Mouse (Mus musculus): ENCODE measurements around the gene Sorcs2. TPM values are rescaled to one million over a fixed set of nuclear protein-coding genes. Genes with fewer than 3 reads are reported as not detected.

Sorcs2 gene
- polyA plus RNA-seq, 1 experiment from 2014 or later, result 25.4 TPM

DNA sequence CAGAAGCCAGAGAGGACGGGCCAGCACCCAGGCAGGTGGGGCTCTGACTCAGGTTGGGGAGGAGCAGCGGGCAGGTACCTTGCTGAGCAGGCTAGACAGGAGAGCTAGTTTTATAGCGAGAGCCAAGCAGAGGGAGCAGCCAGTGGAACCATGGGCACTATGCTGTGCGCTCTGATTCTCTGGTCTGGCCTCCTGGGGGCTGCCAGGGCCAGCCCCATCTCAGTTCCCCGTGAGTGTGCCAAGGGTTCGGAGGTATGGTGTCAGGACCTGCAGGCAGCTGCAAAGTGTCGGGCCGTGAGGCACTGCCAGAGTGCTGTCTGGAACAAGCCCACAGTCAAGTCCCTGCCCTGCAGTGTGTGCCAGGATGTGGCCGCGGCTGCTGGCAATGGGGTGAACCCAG is 194.0 kb downstream of the Sorcs2 start, which contains the start of gene Psapl1:
TSS of gene Psapl1 (plus strand) at position 106 of the 400 bp plus-strand sequence.
- H3K27ac ChIP-seq, result peak within 1 kb of the TSS; percentile 76
- no peak within 1 kb of the TSS; the same call in 1 of the 2 replicates for H3K4me3 ChIP-seq
- peaks cover 36% of the 10 kb centered on the region for H3K4me1 ChIP-seq
- H3K9ac ChIP-seq, result no peak within 1 kb of the TSS
- no peaks in the 10 kb centered on the region for H3K36me3 ChIP-seq
- 63% methylated on average over 10 of the region's 10 CpGs for WGBS
- no peaks in the 10 kb centered on the region for H3K27me3 ChIP-seq
- ATAC-seq (ENCODE audit: insufficient number of reproducible peaks, low FRiP score, low TSS enrichment, low read depth), result no peak
- no peak within 1 kb of the TSS for H3K4me2 ChIP-seq
- H3K9me3 ChIP-seq, result no peaks in the 10 kb centered on the region

DNA sequence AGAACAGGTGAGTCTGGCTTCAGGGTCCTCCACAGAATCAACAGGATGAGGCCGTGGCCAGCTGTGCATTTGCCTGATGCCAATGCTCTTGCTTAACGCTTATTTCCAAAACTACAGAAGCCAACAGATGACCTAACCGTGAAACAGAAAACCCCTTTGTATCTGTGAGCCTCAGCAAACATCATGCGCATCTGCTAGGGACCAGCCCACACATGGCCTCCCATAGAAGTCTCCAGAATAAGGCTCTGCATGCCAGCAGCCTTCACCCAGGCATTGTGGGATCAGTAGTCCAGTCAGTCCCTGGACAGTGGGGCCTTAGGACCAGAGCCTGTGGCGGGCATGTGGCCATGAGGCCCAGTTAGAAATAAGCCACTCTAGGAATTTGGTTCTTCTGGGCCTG is 194.5 kb downstream of the Sorcs2 start:
- 83% methylated on average over 5 of the region's 5 CpGs for WGBS
- H3K27me3 ChIP-seq, result no peaks in the 10 kb centered on the region
- H3K9me3 ChIP-seq, result no peaks in the 10 kb centered on the region
- H3K27ac ChIP-seq, result peak overlapping the region; percentile 76
- H3K9ac ChIP-seq, result no peak overlapping the region
- H3K4me1 ChIP-seq, result peaks cover 32% of the 10 kb centered on the region
- H3K36me3 ChIP-seq, result no peaks in the 10 kb centered on the region
- no peak; the same call in 1 of the 2 replicates for ATAC-seq (ENCODE audit: insufficient number of reproducible peaks, low FRiP score, low TSS enrichment, low read depth)
- H3K4me3 ChIP-seq, result no peak overlapping the region
- H3K4me2 ChIP-seq, result no peak overlapping the region

DNA sequence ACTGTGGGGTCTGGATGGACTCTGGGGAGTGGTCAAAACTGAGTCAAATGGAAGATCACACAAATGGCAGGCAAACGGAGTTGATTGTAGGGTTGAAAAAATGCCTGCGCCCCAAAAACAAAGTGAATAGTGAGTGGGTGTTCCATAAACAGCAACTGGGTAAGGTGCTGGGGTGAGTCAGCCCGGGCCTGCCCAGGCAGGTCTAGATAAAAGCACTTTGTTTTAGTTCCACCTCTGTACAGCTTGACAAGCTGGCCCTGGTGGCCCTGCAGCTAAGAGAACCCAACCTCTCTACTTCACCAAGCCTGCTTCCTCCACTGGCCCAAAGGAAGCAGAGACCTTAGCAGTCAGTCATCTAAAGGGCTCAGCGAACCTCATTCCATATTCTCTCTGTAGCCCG is 195.2 kb downstream of the Sorcs2 start:
- Histone ChIP-seq H3K36me3 (no peaks in the 10 kb centered on the region), H3K27ac (peak overlapping the region; percentile 76; the same call in 1 of the 2 replicates), H3K4me2 (no peak overlapping the region), H3K27me3 (no peaks in the 10 kb centered on the region), H3K9ac (no peak overlapping the region), H3K4me1 (peaks cover 25% of the 10 kb centered on the region), H3K4me3 (no peak overlapping the region), H3K9me3 (no peaks in the 10 kb centered on the region)
- WGBS, result 68% methylated on average over 5 of the region's 5 CpGs
- no peak for ATAC-seq (ENCODE audit: insufficient number of reproducible peaks, low FRiP score, low TSS enrichment, low read depth)

DNA sequence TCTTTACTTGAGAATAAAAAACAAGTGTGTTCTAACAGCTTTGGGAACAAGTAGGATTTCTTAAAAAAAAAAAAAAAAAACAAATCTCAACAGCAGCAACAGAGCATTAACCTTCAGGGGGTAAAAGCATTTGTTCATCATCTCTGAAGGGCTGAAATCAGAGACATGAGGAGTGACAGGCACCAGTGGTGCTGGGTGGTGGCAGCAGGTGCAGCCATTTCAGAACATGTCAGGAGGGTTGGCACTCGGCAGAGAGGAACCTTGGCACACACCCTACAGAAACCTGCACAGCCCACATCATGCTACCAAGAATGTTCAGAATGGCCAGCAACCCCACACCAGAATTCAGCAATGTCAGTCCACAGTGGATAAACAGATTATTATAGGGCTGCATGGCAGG is 198.4 kb downstream of the Sorcs2 start:
- Histone ChIP-seq H3K4me3 (no peak overlapping the region), H3K27ac (no peak overlapping the region), H3K4me2 (no peak overlapping the region), H3K4me1 (peaks cover 20% of the 10 kb centered on the region), H3K9ac (no peak overlapping the region), H3K36me3 (no peaks in the 10 kb centered on the region), H3K27me3 (no peaks in the 10 kb centered on the region), H3K9me3 (no peaks in the 10 kb centered on the region)
- 72% methylated on average over 1 of the region's 1 CpGs for WGBS
- ATAC-seq (ENCODE audit: insufficient number of reproducible peaks, low FRiP score, low TSS enrichment, low read depth), result no peak

DNA sequence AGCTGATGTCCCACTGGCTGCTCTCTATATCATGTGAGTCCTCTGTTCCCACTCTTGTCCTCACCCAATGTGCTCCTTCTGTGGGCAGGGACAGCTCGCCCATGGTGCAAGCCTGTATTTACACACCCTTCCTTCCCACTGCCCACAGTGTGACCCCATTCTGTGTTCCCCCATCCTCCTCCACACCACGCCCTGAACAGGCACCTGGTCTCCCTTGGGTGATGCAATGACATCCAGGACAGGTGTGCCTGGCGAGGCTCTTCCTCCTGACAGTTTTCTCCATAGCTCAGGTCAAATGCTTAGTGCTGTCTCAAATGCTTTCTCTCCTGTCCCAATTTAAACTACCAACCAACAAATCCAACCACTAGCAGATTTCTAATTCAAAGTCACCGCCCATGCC is 202.5 kb downstream of the Sorcs2 start:
- Histone ChIP-seq H3K27me3 (no peaks in the 10 kb centered on the region), H3K9me3 (no peaks in the 10 kb centered on the region), H3K27ac (0 out of 2 replicates have a peak overlapping the region, but pooled peaks have one; percentile 12), H3K4me2 (no peak overlapping the region), H3K4me1 (peaks cover 27% of the 10 kb centered on the region), H3K36me3 (no peaks in the 10 kb centered on the region), H3K4me3 (no peak overlapping the region), H3K9ac (no peak overlapping the region)
- whole genome bisulfite sequencing, result 89% methylated on average over 4 of the region's 4 CpGs
- no peak for ATAC-seq (ENCODE audit: insufficient number of reproducible peaks, low FRiP score, low TSS enrichment, low read depth)

DNA sequence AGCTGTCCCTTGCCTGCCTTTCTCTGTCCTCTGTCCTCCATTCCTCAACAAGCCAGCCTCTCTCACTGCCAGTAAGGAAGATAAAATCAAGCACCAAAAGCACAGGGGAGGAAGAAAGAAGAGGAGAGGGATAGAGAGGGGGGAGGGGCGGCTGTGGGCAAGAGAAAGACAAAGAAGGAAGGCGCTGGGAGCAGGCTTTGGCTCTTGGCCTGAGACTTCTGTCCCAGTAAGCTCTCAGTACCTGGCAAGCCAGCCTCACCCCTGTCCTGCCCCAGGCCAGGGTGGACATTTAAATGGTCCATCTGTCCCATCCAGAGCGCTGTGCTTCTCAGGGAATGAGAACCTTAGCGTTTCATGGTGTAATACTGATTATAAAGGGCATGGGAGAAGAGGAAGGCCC is 203.3 kb downstream of the Sorcs2 start:
- no peaks in the 10 kb centered on the region for H3K9me3 ChIP-seq
- no peak overlapping the region for H3K9ac ChIP-seq
- peaks cover 27% of the 10 kb centered on the region for H3K4me1 ChIP-seq
- H3K36me3 ChIP-seq, result no peaks in the 10 kb centered on the region
- WGBS, result 73% methylated on average over 4 of the region's 4 CpGs
- H3K4me2 ChIP-seq, result no peak overlapping the region
- no peak overlapping the region for H3K27ac ChIP-seq
- ATAC-seq (ENCODE audit: insufficient number of reproducible peaks, low FRiP score, low TSS enrichment, low read depth), result no peak
- H3K27me3 ChIP-seq, result no peaks in the 10 kb centered on the region
- H3K4me3 ChIP-seq, result no peak overlapping the region

DNA sequence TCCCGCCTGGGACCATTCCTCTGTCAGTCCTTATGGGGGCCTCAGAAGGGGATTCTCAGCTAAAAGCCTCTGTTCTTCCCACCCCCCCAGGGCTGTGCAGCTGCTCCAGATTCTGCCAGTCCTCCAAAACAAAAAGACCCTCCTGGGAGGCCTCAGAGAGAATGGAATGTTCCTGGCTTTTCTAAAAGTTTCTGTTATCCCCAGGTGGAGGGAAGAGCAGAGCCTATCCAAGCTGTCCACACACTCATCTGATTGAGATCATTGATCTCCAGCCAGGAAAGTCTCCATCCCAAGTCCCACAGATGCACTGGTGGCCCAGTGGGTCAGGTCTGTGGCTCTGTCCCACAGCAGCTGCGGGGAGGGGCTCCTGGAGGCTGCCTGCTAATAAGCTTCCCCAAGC is 205.3 kb downstream of the Sorcs2 start:
- 0 out of 2 replicates have a peak, but pooled peaks have one; percentile 30 for ATAC-seq (ENCODE audit: insufficient number of reproducible peaks, low FRiP score, low TSS enrichment, low read depth)
- Histone ChIP-seq H3K27ac (no peak overlapping the region), H3K4me1 (peaks cover 27% of the 10 kb centered on the region), H3K4me3 (no peak overlapping the region), H3K27me3 (no peaks in the 10 kb centered on the region), H3K4me2 (no peak overlapping the region), H3K9ac (no peak overlapping the region), H3K9me3 (no peaks in the 10 kb centered on the region), H3K36me3 (no peaks in the 10 kb centered on the region)
- 63% methylated on average over 2 of the region's 2 CpGs for WGBS

DNA sequence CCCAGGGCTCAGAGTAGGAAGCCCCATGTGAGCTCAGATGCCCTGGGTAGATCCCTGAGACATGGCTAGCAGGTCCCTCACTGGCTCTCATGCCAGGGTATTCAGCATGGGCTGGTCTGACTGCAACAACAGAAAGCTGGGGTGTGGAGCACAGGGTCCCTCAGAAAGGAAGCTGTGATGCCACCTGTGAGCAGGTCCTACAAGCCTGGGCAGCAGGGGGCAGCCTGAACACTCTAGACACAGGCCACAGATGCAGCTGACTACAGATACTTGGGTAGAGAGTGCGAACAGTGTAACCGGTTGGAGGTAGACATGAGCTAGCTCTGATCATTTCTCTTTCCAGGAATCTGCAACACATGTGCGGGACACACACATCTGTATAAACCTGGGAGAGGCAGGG is 206.1 kb downstream of the Sorcs2 start:
- no peaks in the 10 kb centered on the region for H3K27me3 ChIP-seq
- H3K4me1 ChIP-seq, result peaks cover 27% of the 10 kb centered on the region
- no peak overlapping the region for H3K27ac ChIP-seq
- H3K36me3 ChIP-seq, result no peaks in the 10 kb centered on the region
- H3K4me2 ChIP-seq, result no peak overlapping the region
- H3K4me3 ChIP-seq, result no peak overlapping the region
- H3K9me3 ChIP-seq, result no peaks in the 10 kb centered on the region
- no peak for ATAC-seq (ENCODE audit: insufficient number of reproducible peaks, low FRiP score, low TSS enrichment, low read depth)
- 73% methylated on average over 3 of the region's 3 CpGs for WGBS
- H3K9ac ChIP-seq, result no peak overlapping the region

DNA sequence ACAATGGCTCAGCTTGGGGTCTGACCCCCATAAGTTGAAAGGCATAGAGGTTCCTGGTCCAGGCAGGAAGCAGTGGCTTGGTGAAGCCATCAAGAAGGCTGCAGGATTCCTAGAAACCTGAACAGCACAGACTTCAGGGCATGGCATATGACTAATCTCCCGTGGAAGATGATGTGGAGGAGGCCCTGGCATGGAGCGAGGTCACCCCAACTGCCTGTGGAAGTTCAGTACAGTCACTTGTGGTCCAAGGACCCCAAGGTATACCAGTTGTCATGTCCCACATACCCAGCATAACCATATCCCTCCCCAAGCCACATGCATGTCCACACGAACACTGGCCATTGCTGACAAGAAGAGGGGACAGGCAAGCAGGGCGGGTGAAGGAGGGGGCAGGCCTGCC is 206.7 kb downstream of the Sorcs2 start:
- no peaks in the 10 kb centered on the region for H3K27me3 ChIP-seq
- no peaks in the 10 kb centered on the region for H3K36me3 ChIP-seq
- H3K9me3 ChIP-seq, result no peaks in the 10 kb centered on the region
- no peak overlapping the region for H3K4me3 ChIP-seq
- no peak overlapping the region for H3K4me2 ChIP-seq
- H3K4me1 ChIP-seq, result peaks cover 25% of the 10 kb centered on the region
- no peak overlapping the region for H3K27ac ChIP-seq
- WGBS, result 78% methylated on average over 4 of the region's 4 CpGs
- H3K9ac ChIP-seq, result no peak overlapping the region
- no peak for ATAC-seq (ENCODE audit: insufficient number of reproducible peaks, low FRiP score, low TSS enrichment, low read depth)

DNA sequence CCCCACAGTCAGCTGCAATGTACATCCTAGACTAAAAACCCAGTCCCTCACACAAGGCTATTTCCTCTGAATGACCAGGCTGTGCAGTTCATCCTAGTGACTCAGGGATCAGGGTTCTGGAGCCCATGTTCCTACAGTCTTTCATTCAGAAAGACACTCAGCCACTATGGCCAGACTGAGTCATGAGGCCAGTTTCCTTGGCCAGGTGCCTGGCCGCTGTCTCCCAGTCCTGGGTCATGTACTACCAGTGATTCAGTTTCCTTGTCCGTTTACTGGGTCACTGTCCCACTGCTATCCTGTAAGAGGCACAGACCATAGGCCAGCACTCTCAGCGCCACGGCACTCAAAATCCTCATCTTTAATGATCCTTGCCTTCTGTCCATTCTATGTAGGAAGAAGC is 209.6 kb downstream of the Sorcs2 start:
- no peak overlapping the region for H3K4me2 ChIP-seq
- ATAC-seq (ENCODE audit: insufficient number of reproducible peaks, low FRiP score, low TSS enrichment, low read depth), result no peak
- no peak overlapping the region for H3K27ac ChIP-seq
- H3K9me3 ChIP-seq, result no peaks in the 10 kb centered on the region
- H3K27me3 ChIP-seq, result no peaks in the 10 kb centered on the region
- no peaks in the 10 kb centered on the region for H3K36me3 ChIP-seq
- H3K9ac ChIP-seq, result no peak overlapping the region
- WGBS, result 88% methylated on average over 4 of the region's 4 CpGs
- peaks cover 14% of the 10 kb centered on the region for H3K4me1 ChIP-seq
- no peak overlapping the region for H3K4me3 ChIP-seq

DNA sequence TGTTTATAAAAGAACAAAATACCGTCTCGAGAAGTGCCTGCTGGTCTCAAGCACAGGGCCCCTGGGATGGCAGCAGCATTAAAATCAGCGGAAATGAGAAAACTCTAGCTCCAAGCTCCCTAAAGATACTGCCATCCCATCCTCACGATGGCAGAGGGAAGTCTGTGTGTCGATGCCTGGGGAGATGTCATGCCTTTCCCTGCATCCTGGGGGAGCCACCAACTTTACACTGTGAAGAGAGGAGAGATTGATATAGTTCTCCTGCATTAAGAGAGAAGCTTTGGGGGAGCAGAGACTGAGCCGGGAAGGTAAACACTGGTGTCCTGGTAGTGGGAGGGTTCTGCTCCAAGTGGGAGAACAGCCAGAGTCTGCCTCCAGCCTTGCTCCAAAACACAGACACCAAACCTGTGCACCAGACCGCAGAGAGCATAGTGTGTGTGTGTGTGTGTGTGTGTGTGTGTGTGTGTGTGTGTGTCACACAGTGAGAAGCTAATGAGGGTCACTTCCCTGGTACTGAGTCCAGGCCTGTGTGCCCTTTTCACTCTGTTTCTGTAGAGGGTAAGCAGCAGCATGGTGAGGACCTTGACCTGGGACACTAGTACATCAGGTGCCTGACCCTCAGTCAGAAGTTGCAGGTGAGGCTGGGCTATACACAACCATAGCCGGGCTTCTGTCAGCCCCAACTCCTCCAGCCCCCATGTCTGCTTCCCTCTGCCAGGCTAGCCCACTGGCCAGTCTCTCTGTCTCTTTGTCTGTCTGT is 211.5 kb downstream of the Sorcs2 start:
- 60% methylated on average over 8 of the region's 8 CpGs for WGBS
- H3K27me3 ChIP-seq, result no peaks in the 10 kb centered on the region
- no peaks in the 10 kb centered on the region for H3K36me3 ChIP-seq
- no peak overlapping the region for H3K27ac ChIP-seq
- no peak for ATAC-seq (ENCODE audit: insufficient number of reproducible peaks, low FRiP score, low TSS enrichment, low read depth)
- no peak overlapping the region for H3K4me2 ChIP-seq
- no peak overlapping the region for H3K4me3 ChIP-seq
- H3K4me1 ChIP-seq, result no peaks in the 10 kb centered on the region
- H3K9ac ChIP-seq, result no peak overlapping the region
- no peaks in the 10 kb centered on the region for H3K9me3 ChIP-seq

DNA sequence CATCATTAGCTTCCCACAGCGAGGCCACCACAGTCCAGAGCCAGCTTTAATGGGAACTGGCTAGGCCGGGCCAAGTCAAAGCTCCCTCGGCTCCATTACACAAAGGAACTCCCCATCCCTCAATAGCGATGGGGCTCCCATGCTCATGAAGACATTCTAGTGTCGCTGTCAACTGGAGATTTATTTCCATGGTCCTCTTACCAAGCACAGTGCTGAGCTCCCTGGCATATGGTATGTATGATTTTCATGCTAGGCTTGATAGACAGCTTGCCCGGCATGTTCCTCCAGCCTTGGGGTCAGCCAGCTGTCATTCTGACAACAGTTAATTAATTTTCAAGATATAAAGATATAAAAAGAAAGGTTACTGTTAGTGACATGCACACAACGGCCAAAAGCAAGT is 215.6 kb downstream of the Sorcs2 start:
- no peaks in the 10 kb centered on the region for H3K9me3 ChIP-seq
- no peaks in the 10 kb centered on the region for H3K27me3 ChIP-seq
- H3K4me3 ChIP-seq, result no peak overlapping the region
- H3K36me3 ChIP-seq, result no peaks in the 10 kb centered on the region
- ATAC-seq (ENCODE audit: insufficient number of reproducible peaks, low FRiP score, low TSS enrichment, low read depth), result no peak
- no peaks in the 10 kb centered on the region for H3K4me1 ChIP-seq
- H3K4me2 ChIP-seq, result no peak overlapping the region
- H3K27ac ChIP-seq, result no peak overlapping the region
- WGBS, result 69% methylated on average over 7 of the region's 7 CpGs
- no peak overlapping the region for H3K9ac ChIP-seq
